Mouse (Mus musculus): ENCODE measurements around the gene Adra2b. TPM values are rescaled to one million over a fixed set of nuclear protein-coding genes. Genes with fewer than 3 reads are reported as not detected.

Adra2b gene
- polyA plus RNA-seq, 1 experiment, result not detected

DNA sequence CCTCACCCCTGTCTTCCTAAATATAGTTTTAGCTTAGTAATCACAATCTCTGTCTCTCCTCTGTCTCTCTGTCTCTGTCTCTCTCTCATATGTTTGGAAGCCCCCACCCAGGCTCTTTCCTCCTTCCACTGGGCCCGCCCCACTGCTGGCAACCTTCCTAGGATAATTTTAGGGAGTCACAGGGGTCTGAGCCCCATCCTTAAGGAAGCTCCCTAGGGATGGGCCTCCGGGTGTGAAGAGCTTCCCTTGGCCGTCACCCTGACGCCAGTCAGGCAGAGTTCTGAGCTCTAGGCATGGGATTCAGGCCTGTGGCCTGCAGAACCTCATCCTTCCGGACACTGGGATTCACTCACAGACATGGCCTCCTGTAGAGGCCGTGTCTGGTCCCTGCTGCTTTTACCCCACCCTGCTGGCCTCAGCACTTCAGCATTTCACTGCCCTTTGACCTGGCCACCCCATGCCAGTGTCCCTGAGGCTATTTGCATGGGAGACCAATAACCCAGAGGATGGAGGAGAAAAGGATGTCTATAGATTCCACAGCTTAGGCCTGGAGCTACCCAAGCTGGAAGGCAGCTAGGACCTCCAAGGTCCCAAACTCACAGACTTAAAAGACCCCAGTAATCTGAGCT is 13.5 kb downstream of the Adra2b start:
- TF ChIP-seq POLR2A (IDR thresholded peaks at IDR 0.05; ENCODE audit: low read depth, low read length), result no peak
- no peak for TF ChIP-seq CTCF (IDR thresholded peaks at IDR 0.05; ENCODE audit: borderline replicate concordance, insufficient read depth, low read length)
- Histone ChIP-seq H3K4me3 (ENCODE audit: insufficient read depth, low read length) (no peak overlapping the region), H3K4me1 (ENCODE audit: control insufficient read depth, insufficient read depth, low read length) (no peaks in the 10 kb centered on the region), H3K27ac (ENCODE audit: insufficient read depth, low read length) (no peak overlapping the region)

DNA sequence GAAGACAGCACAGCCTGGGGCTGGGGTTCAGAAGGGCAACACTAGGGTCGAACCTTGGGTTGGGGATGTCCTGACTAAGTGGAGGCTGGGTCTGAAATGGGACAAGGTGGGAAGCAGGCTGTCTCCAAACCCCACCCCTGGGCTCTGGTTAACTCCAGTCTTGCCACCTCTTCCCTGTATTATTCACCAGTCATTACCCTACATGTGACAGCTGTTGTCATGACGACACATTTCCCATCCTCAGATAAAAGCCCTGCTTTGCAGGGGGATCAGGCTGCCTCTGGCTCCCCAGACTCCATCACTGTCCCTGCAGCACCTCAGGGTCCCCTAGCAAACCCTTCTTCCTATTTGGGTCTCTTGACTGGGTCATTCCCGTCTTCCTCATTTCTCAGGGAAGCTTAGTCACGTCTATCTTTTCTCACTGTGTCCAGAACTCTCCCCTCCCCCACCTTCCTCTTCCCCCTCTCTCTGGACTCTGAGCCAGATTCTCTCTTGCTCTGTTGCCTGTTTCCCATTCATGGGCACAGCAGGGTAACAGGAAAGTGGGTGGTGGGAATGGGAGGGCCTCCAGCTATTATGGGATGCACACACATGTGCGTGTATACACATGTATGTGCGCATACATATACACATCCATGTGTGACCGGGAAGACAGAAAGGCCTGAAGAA is 15.1 kb downstream of the Adra2b start:
- Histone ChIP-seq H3K4me1 (ENCODE audit: control insufficient read depth, insufficient read depth, low read length) (no peaks in the 10 kb centered on the region), H3K27ac (ENCODE audit: insufficient read depth, low read length) (no peak overlapping the region), H3K4me3 (ENCODE audit: insufficient read depth, low read length) (no peak overlapping the region)
- no peak for TF ChIP-seq CTCF (IDR thresholded peaks at IDR 0.05; ENCODE audit: borderline replicate concordance, insufficient read depth, low read length)
- no peak for TF ChIP-seq POLR2A (IDR thresholded peaks at IDR 0.05; ENCODE audit: low read depth, low read length)

DNA sequence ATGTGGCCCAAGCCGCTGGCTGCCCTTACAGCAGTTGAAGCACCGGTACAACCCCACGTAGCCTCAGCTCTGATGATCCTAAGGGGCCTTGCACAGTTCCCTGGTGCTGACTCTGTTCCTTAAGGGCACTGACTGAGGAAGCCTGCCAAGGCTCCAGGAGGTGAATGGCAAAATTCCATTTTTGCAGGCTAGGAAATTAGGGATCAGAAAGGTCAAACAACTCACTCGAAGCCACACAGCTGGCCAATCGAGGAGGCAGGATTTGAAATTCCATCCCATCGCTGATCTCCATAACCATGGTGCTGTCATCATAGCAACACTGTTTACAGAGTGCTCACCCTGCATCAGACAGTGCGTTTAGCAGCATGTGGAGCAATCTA is 15.6 kb downstream of the Adra2b start:
- no peaks in the 10 kb centered on the region for H3K4me1 ChIP-seq (ENCODE audit: control insufficient read depth, insufficient read depth, low read length)

DNA sequence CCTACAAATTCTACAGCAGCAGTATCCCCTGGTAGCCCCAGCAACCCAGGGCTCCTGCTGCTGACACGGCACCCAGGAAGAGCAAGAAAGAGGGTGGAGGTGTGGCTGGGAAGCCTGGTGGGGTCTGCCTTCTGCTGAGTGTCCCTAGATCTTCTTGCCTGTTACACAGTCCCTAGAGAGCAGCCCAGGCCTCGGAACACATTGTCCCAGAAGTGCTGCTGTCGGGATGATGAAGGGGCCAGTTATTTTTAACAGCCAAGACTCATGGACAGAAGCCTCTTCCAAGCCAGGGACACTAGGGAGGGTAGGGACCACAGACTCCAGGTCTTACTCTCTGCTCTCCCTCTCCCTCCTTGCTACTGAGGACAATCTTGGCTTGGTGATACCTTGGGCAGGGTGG is 16.2 kb downstream of the Adra2b start:
- TF ChIP-seq POLR2A (IDR thresholded peaks at IDR 0.05; ENCODE audit: low read depth, low read length) (no peak), CTCF (IDR thresholded peaks at IDR 0.05; ENCODE audit: borderline replicate concordance, insufficient read depth, low read length) (no peak)
- no peaks in the 10 kb centered on the region for H3K4me1 ChIP-seq (ENCODE audit: control insufficient read depth, insufficient read depth, low read length)
- H3K27ac ChIP-seq (ENCODE audit: insufficient read depth, low read length), result no peak overlapping the region

More for the DNA sequence above, 15.6 kb downstream of the Adra2b start:
- TF ChIP-seq CTCF (IDR thresholded peaks at IDR 0.05; ENCODE audit: borderline replicate concordance, insufficient read depth, low read length), result no peak
- no peak for TF ChIP-seq POLR2A (IDR thresholded peaks at IDR 0.05; ENCODE audit: low read depth, low read length)
- Histone ChIP-seq H3K27ac (ENCODE audit: insufficient read depth, low read length) (no peak overlapping the region), H3K4me3 (ENCODE audit: insufficient read depth, low read length) (no peak overlapping the region)

DNA sequence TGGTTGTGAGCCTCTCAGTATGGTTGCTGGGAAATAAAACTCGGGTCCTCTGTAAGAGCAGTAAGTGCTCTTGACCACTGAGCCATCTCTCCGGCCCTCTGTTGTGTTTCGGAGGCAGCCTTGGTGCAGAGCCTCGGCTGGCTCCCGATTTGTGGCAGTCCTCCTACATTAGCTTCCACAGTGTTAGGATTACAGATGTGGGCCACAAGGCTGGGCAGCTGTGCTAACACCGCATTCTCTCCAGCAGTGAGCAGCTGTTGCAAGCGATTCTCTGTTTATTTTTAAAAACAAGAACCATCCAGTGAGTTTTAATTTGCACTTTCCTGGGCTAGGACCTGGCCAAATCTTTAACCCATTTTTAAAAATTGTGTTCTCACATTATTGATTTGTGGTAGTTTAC is 20.9 kb downstream of the Adra2b start:
- no peak for TF ChIP-seq POLR2A (IDR thresholded peaks at IDR 0.05; ENCODE audit: low read depth, low read length)
- TF ChIP-seq CTCF (IDR thresholded peaks at IDR 0.05; ENCODE audit: borderline replicate concordance, insufficient read depth, low read length), result no peak
- no peaks in the 10 kb centered on the region for H3K4me1 ChIP-seq (ENCODE audit: control insufficient read depth, insufficient read depth, low read length)
- no peak overlapping the region for H3K4me3 ChIP-seq (ENCODE audit: insufficient read depth, low read length)
- H3K27ac ChIP-seq (ENCODE audit: insufficient read depth, low read length), result no peak overlapping the region

More for the DNA sequence above, 16.2 kb downstream of the Adra2b start:
- H3K4me3 ChIP-seq (ENCODE audit: insufficient read depth, low read length), result no peak overlapping the region

DNA sequence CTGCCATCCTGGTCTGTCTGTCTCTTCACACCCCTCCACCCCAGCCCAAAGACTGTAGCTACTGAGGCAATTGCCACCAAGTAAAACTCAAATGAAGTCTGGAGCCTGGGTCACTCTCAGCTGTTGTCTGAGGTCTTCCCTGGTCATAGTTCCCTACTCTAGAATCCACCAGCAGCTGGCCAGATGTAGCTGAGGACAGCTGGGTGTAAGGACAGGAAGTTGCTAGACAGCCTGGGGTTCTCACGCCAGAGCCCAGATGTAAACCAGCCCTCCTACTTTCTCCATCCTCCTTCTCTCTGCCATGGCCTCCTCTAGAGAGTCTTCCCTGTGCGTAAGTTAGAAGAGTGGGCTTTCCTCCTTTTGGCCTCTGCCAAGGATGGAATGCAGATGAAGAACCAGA is 24.5 kb downstream of the Adra2b start:
- TF ChIP-seq POLR2A (IDR thresholded peaks at IDR 0.05; ENCODE audit: low read depth, low read length), result no peak
- no peak for TF ChIP-seq CTCF (IDR thresholded peaks at IDR 0.05; ENCODE audit: borderline replicate concordance, insufficient read depth, low read length)
- Histone ChIP-seq H3K4me3 (ENCODE audit: insufficient read depth, low read length) (no peak overlapping the region), H3K27ac (ENCODE audit: insufficient read depth, low read length) (no peak overlapping the region), H3K4me1 (ENCODE audit: control insufficient read depth, insufficient read depth, low read length) (no peaks in the 10 kb centered on the region)

DNA sequence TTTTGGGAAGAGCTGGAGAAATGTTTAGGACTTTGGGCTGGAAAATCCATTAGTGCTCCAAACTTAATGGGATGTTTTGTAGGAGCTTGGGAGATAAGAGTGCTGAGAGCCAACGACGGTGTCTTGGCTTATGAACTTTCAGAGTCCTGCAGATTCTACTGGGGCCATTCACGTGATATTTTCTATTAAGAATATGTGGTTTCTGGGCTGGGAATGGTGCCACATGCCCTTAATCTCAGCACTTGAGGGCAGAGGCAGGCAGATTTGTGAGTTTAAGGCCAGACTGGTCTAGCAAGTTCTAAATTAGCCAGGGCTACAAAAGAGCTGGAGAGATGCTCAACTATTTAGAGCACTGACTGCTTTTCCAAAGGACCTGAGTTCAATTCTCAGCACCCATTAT is 27.3 kb downstream of the Adra2b start:
- H3K4me1 ChIP-seq (ENCODE audit: control insufficient read depth, insufficient read depth, low read length), result no peaks in the 10 kb centered on the region
- no peak overlapping the region for H3K27ac ChIP-seq (ENCODE audit: insufficient read depth, low read length)
- H3K4me3 ChIP-seq (ENCODE audit: insufficient read depth, low read length), result no peak overlapping the region
- TF ChIP-seq POLR2A (IDR thresholded peaks at IDR 0.05; ENCODE audit: low read depth, low read length), result no peak
- no peak for TF ChIP-seq CTCF (IDR thresholded peaks at IDR 0.05; ENCODE audit: borderline replicate concordance, insufficient read depth, low read length)

DNA sequence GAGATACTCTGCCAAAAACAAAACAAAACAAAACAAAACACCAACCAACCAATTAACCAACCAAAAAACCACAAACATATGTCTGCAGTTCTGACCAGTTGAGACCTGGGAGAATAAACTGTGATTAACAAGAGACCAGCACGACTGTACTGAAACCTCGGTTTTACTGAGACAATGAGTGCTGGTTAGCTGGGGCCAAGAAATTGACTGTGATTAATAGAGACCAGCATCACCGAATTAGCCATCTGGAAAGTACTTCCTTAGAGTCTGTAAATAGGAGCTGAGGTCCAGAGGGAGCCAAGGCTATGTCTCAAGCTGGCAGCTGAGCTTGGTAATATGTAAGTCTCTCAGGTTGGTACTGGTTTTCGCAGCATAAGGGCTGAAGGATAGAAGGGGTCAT is 27.8 kb downstream of the Adra2b start:
- no peak overlapping the region for H3K27ac ChIP-seq (ENCODE audit: insufficient read depth, low read length)
- TF ChIP-seq CTCF (IDR thresholded peaks at IDR 0.05; ENCODE audit: borderline replicate concordance, insufficient read depth, low read length) (no peak), POLR2A (IDR thresholded peaks at IDR 0.05; ENCODE audit: low read depth, low read length) (no peak)
- H3K4me3 ChIP-seq (ENCODE audit: insufficient read depth, low read length), result no peak overlapping the region
- no peaks in the 10 kb centered on the region for H3K4me1 ChIP-seq (ENCODE audit: control insufficient read depth, insufficient read depth, low read length)

DNA sequence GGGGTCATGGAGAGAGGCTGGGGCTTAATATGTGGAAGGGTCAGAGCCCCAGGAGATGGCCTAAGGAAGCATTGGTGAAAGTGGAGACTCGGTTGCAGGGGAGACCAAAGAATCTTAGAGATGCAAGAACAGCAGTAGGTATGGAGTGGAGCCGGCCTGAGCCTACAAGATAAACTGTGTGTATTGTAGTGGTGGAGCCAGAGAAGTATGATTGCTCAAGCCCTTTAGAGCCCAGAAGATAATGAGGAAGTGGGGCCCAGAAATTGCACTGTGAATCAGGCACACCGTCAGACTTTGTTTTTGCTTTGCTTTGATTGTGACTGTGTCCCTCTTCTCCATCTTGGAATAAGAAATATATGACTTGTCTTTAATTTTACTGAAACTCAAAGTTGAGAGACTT is 28.3 kb downstream of the Adra2b start:
- no peak for TF ChIP-seq POLR2A (IDR thresholded peaks at IDR 0.05; ENCODE audit: low read depth, low read length)
- no peak for TF ChIP-seq CTCF (IDR thresholded peaks at IDR 0.05; ENCODE audit: borderline replicate concordance, insufficient read depth, low read length)
- H3K4me1 ChIP-seq (ENCODE audit: control insufficient read depth, insufficient read depth, low read length), result no peaks in the 10 kb centered on the region
- H3K27ac ChIP-seq (ENCODE audit: insufficient read depth, low read length), result no peak overlapping the region
- no peak overlapping the region for H3K4me3 ChIP-seq (ENCODE audit: insufficient read depth, low read length)

DNA sequence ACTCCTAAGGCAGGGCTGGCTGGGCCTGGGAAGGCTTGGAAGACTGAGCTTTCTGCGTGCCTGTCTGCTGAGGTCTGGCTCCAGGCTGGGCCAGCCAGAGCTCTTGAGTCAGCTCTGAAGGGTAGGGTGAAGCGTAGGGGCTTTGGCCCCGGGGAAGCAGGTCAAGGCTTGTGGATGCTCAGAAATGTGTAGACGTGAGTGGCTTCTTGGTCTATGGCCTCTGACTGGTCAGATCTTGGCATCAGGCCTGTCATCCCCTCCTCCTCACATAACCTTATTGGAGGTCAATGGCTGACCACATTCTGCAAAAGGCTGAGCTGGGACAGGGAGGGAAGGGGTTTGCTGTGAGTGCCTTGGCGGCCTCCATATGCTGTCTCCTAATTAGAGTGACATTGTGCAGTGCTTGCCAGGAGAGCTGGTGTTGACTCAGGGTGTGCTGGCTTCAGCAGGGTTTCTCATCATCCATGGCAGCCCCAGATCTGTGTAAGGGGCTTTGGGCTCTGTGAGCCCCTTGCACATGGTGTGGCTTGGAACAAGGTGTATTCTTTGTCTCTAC is 31.7 kb downstream of the Adra2b start:
- TF ChIP-seq POLR2A (IDR thresholded peaks at IDR 0.05; ENCODE audit: low read depth, low read length) (no peak), CTCF (IDR thresholded peaks at IDR 0.05; ENCODE audit: borderline replicate concordance, insufficient read depth, low read length) (no peak)
- H3K27ac ChIP-seq (ENCODE audit: insufficient read depth, low read length), result no peak overlapping the region
- no peak overlapping the region for H3K4me3 ChIP-seq (ENCODE audit: insufficient read depth, low read length)
- no peaks in the 10 kb centered on the region for H3K4me1 ChIP-seq (ENCODE audit: control insufficient read depth, insufficient read depth, low read length)

All from embryonic fibroblast, embryonic 13.5 days (primary cell).